Mouse (Mus musculus): ENCODE measurements around the gene Olfr283. TPM values are rescaled to one million over a fixed set of nuclear protein-coding genes. Genes with fewer than 3 reads are reported as not detected.
"Not testable (repeated sequence)": the region's sequence is repeated elsewhere in the genome, so short reads cannot be mapped to it uniquely, and the experiment has no call there.

The Olfr283 gene
- not detected in 2 replicates for polyA plus RNA-seq (2015; fragmentation: Nextera tagmentation; extraction: Ambion mirVana)

- Histone ChIP-seq H3K4me1 (replicated peaks) (no peaks in the 10 kb centered on the region), H3K27ac (replicated peaks) (no peak within 1 kb of the TSS), H3K9me3 (no peaks in the 10 kb centered on the region), H3K9ac (no peak within 1 kb of the TSS), H3K4me2 (no peak within 1 kb of the TSS), H3K27me3 (no peaks in the 10 kb centered on the region), H3K36me3 (no peaks in the 10 kb centered on the region), H3K4me3 (no peak within 1 kb of the TSS)
- WGBS: 84% methylated on average over 6 of the region's 6 CpGs
- no peak for ATAC-seq (ENCODE audit: low read depth)
These were observed at the start of gene Olfr283 for GRCm38 (mm10) chr15:98380846-98381245. TSS of gene Olfr283 (minus strand) at chr15:98380946.

GRCm38 (mm10) chr15:98425188-98425587, 44.4 kb upstream of the Olfr283 start:
- Histone ChIP-seq H3K4me2 (no peak overlapping the region), H3K27me3 (no peaks in the 10 kb centered on the region), H3K9ac (no peak overlapping the region), H3K4me1 (replicated peaks) (peaks cover 12% of the 10 kb centered on the region; the same call in 1 of the 2 replicates), H3K27ac (replicated peaks) (no peak overlapping the region), H3K9me3 (no peaks in the 10 kb centered on the region), H3K36me3 (no peaks in the 10 kb centered on the region), H3K4me3 (no peak overlapping the region)
- no peak for ATAC-seq (ENCODE audit: low read depth)
- 24% methylated on average over 7 of the region's 7 CpGs for WGBS

GRCm38 (mm10) chr15:98424753-98425152, 44.0 kb upstream of the Olfr283 start:
- H3K4me3 ChIP-seq: no peak overlapping the region
- H3K9ac ChIP-seq: no peak overlapping the region
- 60% methylated on average over 6 of the region's 6 CpGs for WGBS
- H3K4me2 ChIP-seq: no peak overlapping the region
- no peaks in the 10 kb centered on the region for H3K9me3 ChIP-seq
- peaks cover 12% of the 10 kb centered on the region; the same call in 1 of the 2 replicates for H3K4me1 ChIP-seq (replicated peaks)
- no peak overlapping the region for H3K27ac ChIP-seq (replicated peaks)
- no peak for ATAC-seq (ENCODE audit: low read depth)
- no peaks in the 10 kb centered on the region for H3K27me3 ChIP-seq
- H3K36me3 ChIP-seq: no peaks in the 10 kb centered on the region

DNA sequence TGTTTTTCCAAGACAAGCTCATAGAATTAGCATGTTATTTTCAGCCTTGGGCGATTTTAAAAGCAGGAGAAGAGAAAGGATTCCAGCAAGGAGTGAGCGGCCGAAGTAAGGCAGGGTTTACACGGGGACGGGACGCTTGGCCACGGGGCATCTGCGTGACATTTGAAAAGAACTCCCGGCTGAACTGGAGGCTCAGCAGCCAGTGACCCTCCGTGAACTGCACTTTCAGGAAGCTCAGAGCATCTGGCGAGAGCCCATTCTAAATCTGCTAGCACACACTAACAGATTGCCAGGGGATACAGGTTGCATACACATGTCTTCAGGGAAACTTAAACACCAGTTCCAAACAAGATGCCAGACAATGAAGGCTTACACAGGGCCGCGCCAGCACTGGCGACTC, 43.6 kb upstream of the Olfr283 start:
- H3K36me3 ChIP-seq: no peaks in the 10 kb centered on the region
- no peak overlapping the region for H3K9ac ChIP-seq

DNA sequence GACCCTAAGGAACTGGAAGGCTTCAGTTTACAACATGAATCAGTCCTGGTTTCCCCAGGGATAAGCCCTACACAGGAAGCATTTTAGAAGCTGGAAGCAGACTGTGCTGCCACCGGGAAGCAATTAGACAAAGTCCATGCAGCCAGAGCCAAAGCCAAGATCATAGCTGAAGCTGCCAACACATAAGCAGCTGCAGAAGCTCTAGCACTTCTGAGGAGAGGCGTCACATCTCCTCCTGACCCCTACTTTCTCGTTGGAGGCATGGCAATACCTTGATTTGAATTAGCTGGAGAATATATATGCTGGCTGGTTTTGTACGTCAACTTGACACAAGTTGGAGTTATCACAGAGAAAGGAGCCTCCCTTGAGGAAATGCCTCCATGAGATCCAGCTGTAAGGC, 40.2 kb upstream of the Olfr283 start:
- Histone ChIP-seq H3K9ac (no peak overlapping the region), H3K4me1 (replicated peaks) (peaks cover 12% of the 10 kb centered on the region; the same call in 1 of the 2 replicates), H3K9me3 (no peaks in the 10 kb centered on the region), H3K36me3 (no peaks in the 10 kb centered on the region), H3K4me3 (no peak overlapping the region), H3K4me2 (no peak overlapping the region), H3K27ac (replicated peaks) (no peak overlapping the region), H3K27me3 (no peaks in the 10 kb centered on the region)
- 79% methylated on average over 4 of the region's 4 CpGs for WGBS
- ATAC-seq (ENCODE audit: low read depth): no peak

More for the DNA sequence above, 43.6 kb upstream of the Olfr283 start:
- Histone ChIP-seq H3K9me3 (no peaks in the 10 kb centered on the region), H3K27me3 (no peaks in the 10 kb centered on the region), H3K4me3 (no peak overlapping the region), H3K4me2 (no peak overlapping the region), H3K4me1 (replicated peaks) (peaks cover 12% of the 10 kb centered on the region; the same call in 1 of the 2 replicates), H3K27ac (replicated peaks) (no peak overlapping the region)
- ATAC-seq (ENCODE audit: low read depth): no peak
- WGBS: 61% methylated on average over 14 of the region's 14 CpGs

DNA sequence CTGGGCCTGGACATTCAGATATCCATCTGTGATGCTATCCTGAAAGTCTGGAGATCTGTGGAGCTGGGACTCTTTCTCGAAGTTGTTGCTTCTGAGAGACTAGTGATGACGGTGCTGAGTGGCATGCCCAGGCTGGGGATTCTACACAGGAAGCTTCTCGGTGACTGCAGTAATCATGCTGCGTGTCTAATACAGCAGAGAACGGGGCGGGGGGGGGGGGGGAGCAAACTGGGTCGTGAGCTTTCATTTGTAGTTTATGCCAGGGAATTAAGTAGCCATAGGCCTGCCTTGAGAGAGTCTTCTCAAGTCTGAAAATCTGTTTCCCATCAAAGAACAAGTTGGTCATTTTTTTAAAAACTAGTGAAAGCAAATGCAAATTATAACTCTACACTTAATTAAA, 37.4 kb upstream of the Olfr283 start:
- Histone ChIP-seq H3K4me3 (no peak overlapping the region), H3K9ac (no peak overlapping the region), H3K4me2 (no peak overlapping the region), H3K36me3 (no peaks in the 10 kb centered on the region), H3K9me3 (no peaks in the 10 kb centered on the region), H3K4me1 (replicated peaks) (no peaks in the 10 kb centered on the region), H3K27ac (replicated peaks) (no peak overlapping the region), H3K27me3 (no peaks in the 10 kb centered on the region)
- WGBS: 70% methylated on average over 7 of the region's 7 CpGs
- no peak for ATAC-seq (ENCODE audit: low read depth)

DNA sequence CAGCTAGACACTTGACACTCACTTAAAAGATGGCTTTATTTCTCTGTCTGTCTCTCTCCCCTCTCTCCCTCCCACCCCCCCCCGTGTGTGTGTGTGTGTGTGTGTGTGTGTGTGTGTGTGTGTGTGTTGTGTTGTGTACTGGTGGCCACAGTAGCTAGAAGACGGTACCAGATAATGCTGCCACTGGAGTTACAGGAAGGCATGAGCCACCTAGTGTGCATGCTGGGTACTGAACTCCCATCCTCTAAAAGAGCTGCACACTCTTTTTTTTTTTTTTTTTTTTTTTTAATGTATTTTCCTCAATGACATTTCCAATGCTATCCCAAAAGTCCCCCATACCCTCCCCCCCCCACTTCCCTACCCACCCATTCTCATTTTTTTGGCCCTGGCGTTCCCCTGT, 36.5 kb upstream of the Olfr283 start:
- WGBS: 50% methylated on average over 2 of the region's 3 CpGs
- not testable (repeated sequence) for H3K4me3 ChIP-seq; H3K27ac ChIP-seq (replicated peaks); H3K36me3 ChIP-seq; H3K4me2 ChIP-seq; H3K27me3 ChIP-seq; H3K4me1 ChIP-seq (replicated peaks); ATAC-seq (ENCODE audit: low read depth); H3K9me3 ChIP-seq; H3K9ac ChIP-seq

- H3K27ac ChIP-seq (replicated peaks); H3K4me3 ChIP-seq; H3K9me3 ChIP-seq; H3K36me3 ChIP-seq; H3K9ac ChIP-seq; ATAC-seq (ENCODE audit: low read depth); H3K4me2 ChIP-seq; H3K4me1 ChIP-seq (replicated peaks); H3K27me3 ChIP-seq: not testable (repeated sequence)
These were observed 36.1 kb upstream of the Olfr283 start for GRCm38 (mm10) chr15:98416802-98417201.

GRCm38 (mm10) chr15:98415996-98416395, 35.2 kb upstream of the Olfr283 start:
- Histone ChIP-seq H3K27me3 (no peaks in the 10 kb centered on the region), H3K36me3 (no peaks in the 10 kb centered on the region), H3K4me1 (replicated peaks) (no peaks in the 10 kb centered on the region), H3K4me3 (no peak overlapping the region), H3K9me3 (no peaks in the 10 kb centered on the region), H3K9ac (no peak overlapping the region), H3K4me2 (no peak overlapping the region), H3K27ac (replicated peaks) (no peak overlapping the region)
- ATAC-seq (ENCODE audit: low read depth): no peak
- WGBS: 75% methylated on average over 4 of the region's 4 CpGs

- peaks cover 5% of the 10 kb centered on the region; the same call in 1 of the 2 replicates for H3K9me3 ChIP-seq
- no peaks in the 10 kb centered on the region for H3K27me3 ChIP-seq
- ATAC-seq (ENCODE audit: low read depth): no peak
- H3K4me1 ChIP-seq (replicated peaks): no peaks in the 10 kb centered on the region
- no peak overlapping the region for H3K4me2 ChIP-seq
- H3K27ac ChIP-seq (replicated peaks): no peak overlapping the region
- no peak overlapping the region for H3K9ac ChIP-seq
- WGBS: 90% methylated on average over 9 of the region's 9 CpGs
- no peak overlapping the region for H3K4me3 ChIP-seq
- H3K36me3 ChIP-seq: no peaks in the 10 kb centered on the region
These were observed 29.5 kb upstream of the Olfr283 start for GRCm38 (mm10) chr15:98410249-98410648.

- Histone ChIP-seq H3K4me3 (no peak overlapping the region), H3K4me1 (replicated peaks) (no peaks in the 10 kb centered on the region), H3K36me3 (no peaks in the 10 kb centered on the region), H3K4me2 (no peak overlapping the region), H3K9me3 (peaks cover 5% of the 10 kb centered on the region; the same call in 1 of the 2 replicates), H3K27me3 (no peaks in the 10 kb centered on the region), H3K9ac (no peak overlapping the region), H3K27ac (replicated peaks) (no peak overlapping the region)
- ATAC-seq (ENCODE audit: low read depth): no peak
- WGBS: 90% methylated on average over 2 of the region's 2 CpGs
These were observed 28.9 kb upstream of the Olfr283 start for GRCm38 (mm10) chr15:98409635-98410034.

- no peaks in the 10 kb centered on the region for H3K4me1 ChIP-seq (replicated peaks)
- no peaks in the 10 kb centered on the region for H3K36me3 ChIP-seq
- no peak overlapping the region for H3K27ac ChIP-seq (replicated peaks)
- no peak overlapping the region for H3K4me2 ChIP-seq
- no peak overlapping the region for H3K4me3 ChIP-seq
- peaks cover 5% of the 10 kb centered on the region; the same call in 1 of the 2 replicates for H3K9me3 ChIP-seq
- no peak for ATAC-seq (ENCODE audit: low read depth)
- no peak overlapping the region for H3K9ac ChIP-seq
- H3K27me3 ChIP-seq: no peaks in the 10 kb centered on the region
- WGBS: 76% methylated on average over 17 of the region's 17 CpGs
These were observed 27.8 kb upstream of the Olfr283 start for GRCm38 (mm10) chr15:98408406-98409060.

- H3K27me3 ChIP-seq: no peaks in the 10 kb centered on the region
- no peak overlapping the region for H3K4me3 ChIP-seq
- no peak overlapping the region for H3K9ac ChIP-seq
- no peak overlapping the region for H3K4me2 ChIP-seq
- ATAC-seq (ENCODE audit: low read depth): no peak
- no peaks in the 10 kb centered on the region for H3K36me3 ChIP-seq
- 85% methylated on average over 10 of the region's 10 CpGs for WGBS
- peaks cover 5% of the 10 kb centered on the region; the same call in 1 of the 2 replicates for H3K9me3 ChIP-seq
- no peaks in the 10 kb centered on the region; the same call in 1 of the 2 replicates for H3K4me1 ChIP-seq (replicated peaks)
- H3K27ac ChIP-seq (replicated peaks): no peak overlapping the region
These were observed 21.6 kb upstream of the Olfr283 start for GRCm38 (mm10) chr15:98402356-98402755.

All from neural tube, embryonic 13.5 days (tissue).